Mouse (Mus musculus): ENCODE measurements at regions not wholly inside any gene's neighbourhood (a gene's known extent, or its start where the extent isn't known, plus 50 kb on each side); places are given as distances from the start of the nearest gene placed in this dataset.

DNA sequence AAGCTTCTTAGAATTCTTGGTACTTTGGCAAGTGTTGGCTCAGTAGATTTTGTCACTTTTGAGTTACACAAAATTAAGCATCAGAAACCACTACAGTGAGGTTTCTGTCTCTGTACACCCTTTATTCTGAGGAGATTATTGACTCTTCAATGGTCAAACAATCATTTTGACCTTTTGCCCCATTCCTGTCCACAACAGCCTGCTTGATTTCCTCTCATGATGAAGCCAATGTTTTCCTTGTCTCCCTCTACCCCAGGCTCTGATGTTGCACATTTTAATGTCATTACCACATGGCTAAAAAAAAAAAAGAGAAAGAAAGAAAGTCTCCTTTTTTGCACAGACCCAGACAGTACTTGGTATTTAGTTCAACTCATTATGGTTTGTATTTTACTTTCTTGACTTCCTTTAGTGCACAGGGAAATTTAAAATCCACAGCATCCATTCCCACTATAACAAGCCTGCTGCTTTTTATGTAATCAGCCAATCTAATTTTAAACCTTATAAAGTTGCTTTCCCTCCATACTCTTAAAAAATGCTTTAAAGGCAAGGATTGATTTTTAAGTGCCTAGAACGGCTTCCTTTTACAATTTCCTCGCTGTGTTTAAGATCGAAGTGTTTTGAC is 452.8 kb upstream of the Flrt2 start:
- in situ Hi-C loops (cut with MboI; ENCODE audit: low pct_unique_long_range_greater_than_20kb): no loop called here
- DNase-seq (ENCODE audit: low read depth, low spot score) (no peak), ATAC-seq (no peak)
- POLR2A ChIA-PET: no interaction called here
- CTCF ChIA-PET: interaction anchor here (1.3 kb wide), 1 partner anchor 17 kb away, joined by 3 read pairs; no protein-coding TSS in a partner anchor
- peaks cover 3% of the 10 kb centered on the region for H3K27me3 ChIP-seq
- TF ChIP-seq CTCF (IDR thresholded peaks at IDR 0.05): no peak

DNA sequence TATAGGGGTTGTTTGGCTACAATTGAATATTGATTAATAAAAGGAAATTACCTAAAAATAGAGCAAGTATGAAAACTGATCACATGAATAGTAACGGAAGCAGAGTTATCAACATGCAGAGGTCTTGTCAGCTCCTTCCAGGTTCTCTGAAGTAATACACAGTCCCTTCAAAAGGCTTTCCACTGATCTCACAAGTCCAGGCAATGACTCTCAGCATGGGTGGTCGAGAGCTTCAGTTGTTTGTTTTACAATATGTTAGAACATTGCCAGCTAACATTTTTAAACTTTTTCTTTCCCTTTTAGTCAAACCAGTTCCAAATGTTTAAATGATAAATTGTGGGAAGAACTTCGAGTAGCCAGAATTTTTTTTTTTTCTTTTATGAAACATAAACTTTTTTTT is 424.8 kb upstream of the Flrt2 start:
- TF ChIP-seq CTCF (IDR thresholded peaks at IDR 0.05): no peak
- CTCF ChIA-PET: no interaction called here
- in situ Hi-C loops (cut with MboI; ENCODE audit: low pct_unique_long_range_greater_than_20kb): no loop called here
- DNase-seq (ENCODE audit: low read depth, low spot score) (no peak), ATAC-seq (no peak)
- no peaks in the 10 kb centered on the region for H3K27me3 ChIP-seq
- POLR2A ChIA-PET: no interaction called here

DNA sequence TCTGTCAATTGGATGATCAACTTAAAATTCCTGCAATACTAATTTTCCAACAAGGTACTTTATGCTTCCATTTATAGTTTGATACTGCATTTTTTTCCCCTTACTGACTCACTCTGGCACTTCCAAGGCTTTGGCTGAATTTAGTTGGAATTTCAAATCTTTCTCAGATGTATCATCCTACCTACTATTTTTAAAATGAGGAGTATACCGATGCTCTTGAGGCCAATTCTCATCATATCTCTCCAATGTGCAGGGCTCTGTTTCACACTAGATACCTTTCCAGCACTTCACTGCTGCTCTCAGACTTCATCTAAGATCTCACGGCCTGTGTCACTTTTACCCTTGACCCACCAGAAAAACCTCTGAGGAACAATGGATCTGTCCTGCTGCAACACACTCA is 386.6 kb upstream of the Flrt2 start:
- DNase-seq (ENCODE audit: low read depth, low spot score): no peak
- ChIA-PET CTCF (no interaction called here), POLR2A (no interaction called here)
- no peak for ATAC-seq
- no peaks in the 10 kb centered on the region for H3K27me3 ChIP-seq
- in situ Hi-C loops (cut with MboI; ENCODE audit: low pct_unique_long_range_greater_than_20kb): no loop called here
- no peak for TF ChIP-seq CTCF (IDR thresholded peaks at IDR 0.05)

DNA sequence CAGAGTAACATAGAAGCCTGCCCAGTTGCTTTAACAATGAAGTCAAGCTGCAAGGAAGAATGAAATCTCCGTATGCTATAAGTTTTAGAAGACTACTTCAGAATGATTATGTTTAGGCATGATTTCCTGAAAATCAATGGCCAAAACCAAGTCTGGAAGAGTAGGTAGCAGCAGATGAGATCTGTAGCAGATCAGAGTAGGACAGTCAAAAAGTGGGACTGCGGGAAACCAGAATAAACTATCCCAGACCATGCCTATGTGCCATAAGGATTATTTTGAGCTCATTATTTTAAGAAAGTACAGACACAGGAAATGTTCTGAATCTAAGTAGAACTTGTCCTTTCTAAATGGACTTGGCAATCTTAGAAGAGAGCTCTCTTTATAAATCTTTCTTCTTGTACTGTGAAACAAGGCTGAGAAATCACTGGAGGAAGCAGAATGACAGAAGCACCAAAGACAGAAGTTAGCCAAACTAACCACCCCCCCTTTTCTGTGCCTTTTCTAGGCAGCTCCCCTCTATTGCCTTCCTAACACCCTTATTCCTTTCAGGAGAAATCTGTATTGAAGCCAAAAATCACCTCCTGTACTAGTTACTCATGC is 376.8 kb upstream of the Flrt2 start:
- CTCF ChIA-PET: interaction anchor here (1.1 kb wide), 1 partner anchor 13 kb away, joined by 3 read pairs; no protein-coding TSS in a partner anchor
- POLR2A ChIA-PET: no interaction called here
- in situ Hi-C loops (cut with MboI; ENCODE audit: low pct_unique_long_range_greater_than_20kb): no loop called here
- no peak for ATAC-seq
- H3K27me3 ChIP-seq: no peaks in the 10 kb centered on the region
- no peak for DNase-seq (ENCODE audit: low read depth, low spot score)
- TF ChIP-seq CTCF (IDR thresholded peaks at IDR 0.05): no peak

DNA sequence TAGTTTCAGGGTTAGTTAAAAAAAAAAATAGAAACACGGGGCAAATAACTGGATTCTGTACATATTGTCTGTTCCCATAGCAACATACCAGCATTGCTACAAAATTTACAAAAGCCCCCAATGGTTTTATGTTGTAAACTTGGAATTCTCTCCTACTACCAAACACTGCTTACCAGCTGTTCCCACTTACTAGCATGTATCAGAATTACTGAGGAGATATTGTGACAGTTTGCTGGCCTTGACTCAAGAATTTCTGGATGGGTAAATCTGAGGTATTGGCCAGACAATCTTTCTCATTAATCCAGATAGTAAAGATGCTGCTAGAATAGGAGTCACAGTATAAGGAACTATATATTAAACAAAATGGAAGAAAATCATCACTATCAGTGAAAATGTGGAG is 375.2 kb upstream of the Flrt2 start:
- no peak for ATAC-seq
- H3K27me3 ChIP-seq: no peaks in the 10 kb centered on the region
- in situ Hi-C loops (cut with MboI; ENCODE audit: low pct_unique_long_range_greater_than_20kb): no loop called here
- ChIA-PET POLR2A (no interaction called here), CTCF (interaction anchor here (1.3 kb wide), 1 partner anchor 11 kb away, joined by 3 read pairs; no protein-coding TSS in a partner anchor)
- TF ChIP-seq CTCF (IDR thresholded peaks at IDR 0.05): no peak
- no peak for DNase-seq (ENCODE audit: low read depth, low spot score)

DNA sequence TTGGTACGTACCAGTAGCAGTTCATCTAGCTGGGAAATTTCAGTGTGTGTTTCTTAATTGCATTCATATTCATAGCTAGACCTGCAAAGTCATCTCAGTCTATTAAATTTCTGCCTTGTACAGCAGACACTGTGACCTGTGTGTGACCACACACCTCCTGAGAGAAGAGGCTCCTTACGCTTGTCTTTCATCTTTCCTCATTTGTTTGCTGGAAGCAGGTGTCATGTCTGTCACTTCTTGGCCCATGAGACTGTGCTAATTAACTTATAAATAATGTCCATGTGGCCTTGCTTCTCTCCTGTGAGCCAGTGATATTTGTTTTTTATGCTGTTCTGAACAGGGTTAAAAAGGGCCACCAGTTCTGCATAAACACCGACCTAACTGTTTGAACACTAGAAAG is 370.3 kb upstream of the Flrt2 start:
- ChIA-PET CTCF (no interaction called here), POLR2A (no interaction called here)
- ATAC-seq (no peak), DNase-seq (ENCODE audit: low read depth, low spot score) (no peak)
- in situ Hi-C loops (cut with MboI; ENCODE audit: low pct_unique_long_range_greater_than_20kb): no loop called here
- TF ChIP-seq CTCF (IDR thresholded peaks at IDR 0.05): no peak
- H3K27me3 ChIP-seq: peaks cover 9% of the 10 kb centered on the region

DNA sequence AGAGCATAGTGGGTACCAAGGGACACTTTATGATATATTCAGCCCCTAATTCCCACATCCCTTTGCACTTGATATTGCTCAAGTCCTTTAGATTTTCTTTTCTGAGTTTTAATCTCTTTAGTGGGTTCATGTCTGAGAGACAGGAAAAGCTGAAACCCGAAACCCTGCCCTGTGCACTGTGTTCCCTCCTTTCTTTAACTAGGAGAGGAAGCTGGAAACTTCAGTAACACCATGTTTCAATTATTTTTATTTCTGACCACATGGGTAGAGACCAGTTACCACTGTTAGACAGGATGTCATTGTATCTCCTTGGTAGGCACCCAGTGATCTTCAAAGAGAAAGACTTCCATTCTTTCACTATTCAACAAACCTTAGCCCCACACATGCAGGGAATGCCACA is 362.4 kb upstream of the Flrt2 start:
- no peak for ATAC-seq
- no peaks in the 10 kb centered on the region for H3K27me3 ChIP-seq
- POLR2A ChIA-PET: no interaction called here
- CTCF ChIA-PET: no interaction called here
- no peak for TF ChIP-seq CTCF (IDR thresholded peaks at IDR 0.05)
- DNase-seq (ENCODE audit: low read depth, low spot score): no peak
- in situ Hi-C loops (cut with MboI; ENCODE audit: low pct_unique_long_range_greater_than_20kb): no loop called here

DNA sequence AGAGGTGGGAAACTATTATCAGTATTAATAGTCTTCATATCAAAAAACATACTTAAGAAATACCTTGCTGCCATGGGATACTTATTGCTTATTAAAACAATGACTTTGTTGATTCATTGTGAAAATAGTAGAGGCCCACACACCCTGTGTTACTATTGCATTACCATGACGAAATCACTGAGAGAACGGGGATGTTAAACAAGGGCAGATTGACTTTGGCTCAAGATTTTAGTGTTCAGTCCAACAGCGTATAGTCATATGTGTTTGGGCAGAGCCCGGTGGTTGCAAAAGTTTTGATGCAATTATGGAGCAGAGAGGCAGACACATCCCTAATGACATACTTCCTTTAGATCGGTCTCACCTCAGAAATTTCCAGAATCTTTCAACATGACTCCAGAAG is 344.2 kb upstream of the Flrt2 start:
- no peaks in the 10 kb centered on the region for H3K27me3 ChIP-seq
- DNase-seq (ENCODE audit: low read depth, low spot score): no peak
- no peak for ATAC-seq
- CTCF ChIA-PET: no interaction called here
- TF ChIP-seq CTCF (IDR thresholded peaks at IDR 0.05): no peak
- in situ Hi-C loops (cut with MboI; ENCODE audit: low pct_unique_long_range_greater_than_20kb): no loop called here
- POLR2A ChIA-PET: no interaction called here

DNA sequence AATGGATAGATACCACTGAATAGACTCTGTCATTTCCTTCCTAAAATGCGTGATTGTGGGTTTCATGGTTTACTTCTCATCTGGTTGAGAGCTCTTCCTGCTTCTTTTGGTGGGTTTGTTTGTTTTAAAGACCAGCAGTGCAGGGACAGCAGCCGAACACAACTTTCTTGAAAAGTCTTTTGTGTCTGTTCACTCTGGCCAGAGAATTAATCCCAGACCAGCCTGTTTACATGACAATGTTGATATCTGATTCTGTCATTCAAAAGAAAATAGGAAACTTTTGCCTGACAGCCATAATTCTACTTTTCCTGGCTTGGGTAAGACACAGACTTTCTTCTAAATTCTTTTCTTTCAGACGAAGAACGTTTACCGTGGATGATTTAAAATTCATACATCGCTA is 336.9 kb upstream of the Flrt2 start:
- no peak for TF ChIP-seq CTCF (IDR thresholded peaks at IDR 0.05)
- CTCF ChIA-PET: no interaction called here
- no peaks in the 10 kb centered on the region for H3K27me3 ChIP-seq
- DNase-seq (ENCODE audit: low read depth, low spot score) (no peak), ATAC-seq (no peak)
- POLR2A ChIA-PET: no interaction called here
- in situ Hi-C loops (cut with MboI; ENCODE audit: low pct_unique_long_range_greater_than_20kb): no loop called here

DNA sequence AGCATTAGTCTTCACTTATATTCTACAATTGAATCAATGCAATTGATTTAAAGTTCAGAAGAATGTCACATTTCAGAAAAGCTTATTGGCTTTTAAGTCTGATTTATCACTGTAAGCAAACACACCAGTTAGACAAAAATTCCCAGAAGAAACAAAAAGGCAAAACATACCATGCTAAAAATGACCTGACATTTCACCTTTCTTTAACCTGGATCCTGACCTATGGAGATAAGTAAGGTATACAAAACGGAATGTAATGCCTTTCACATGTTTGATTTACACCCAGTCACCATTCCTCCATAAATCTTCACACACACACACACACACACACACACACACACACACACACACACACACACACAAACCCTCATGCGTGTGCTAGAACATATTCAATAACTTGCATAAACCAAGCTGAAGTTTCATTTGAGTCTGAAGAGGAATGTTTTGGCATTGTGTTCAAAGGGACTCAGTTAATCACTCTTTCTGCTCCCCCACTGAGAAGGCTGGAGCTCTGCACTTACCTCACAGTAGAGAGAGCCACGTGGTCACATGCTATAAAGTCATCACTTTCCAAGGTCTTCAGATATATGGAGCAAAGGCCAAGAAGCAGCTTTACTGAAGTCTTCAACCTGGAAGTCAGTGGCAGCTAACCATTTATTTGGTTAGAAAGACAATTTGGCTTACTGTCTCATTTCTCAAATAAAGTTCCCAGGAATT is 307.6 kb upstream of the Flrt2 start:
- DNase-seq (ENCODE audit: low read depth, low spot score) (no peak), ATAC-seq (peak; percentile 62)
- in situ Hi-C loops (cut with MboI; ENCODE audit: low pct_unique_long_range_greater_than_20kb): no loop called here
- TF ChIP-seq CTCF (IDR thresholded peaks at IDR 0.05): no peak
- ChIA-PET POLR2A (interaction anchor here (0.6 kb wide), 1 partner anchor 732 kb away, joined by 3 read pairs; no protein-coding TSS in a partner anchor), CTCF (no interaction called here)
- no peaks in the 10 kb centered on the region for H3K27me3 ChIP-seq

DNA sequence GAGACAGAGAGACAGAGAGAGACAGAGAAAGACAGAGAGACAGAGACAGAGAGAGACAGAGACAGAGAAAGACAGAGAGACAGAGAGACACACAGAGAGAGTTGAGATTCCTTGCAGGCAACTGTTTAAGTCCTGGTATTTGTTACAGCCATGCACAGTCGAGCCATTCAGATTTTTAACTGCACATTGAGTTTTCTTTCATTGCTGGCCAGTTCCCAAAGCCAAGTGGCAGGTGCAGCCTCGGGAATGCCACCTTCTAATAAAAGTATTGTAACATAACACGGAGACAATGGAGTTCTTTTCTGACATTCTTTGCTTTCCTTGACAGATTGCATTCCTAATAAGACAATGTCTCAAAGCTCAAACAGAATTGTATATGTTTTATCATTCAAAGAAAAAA is 306.3 kb upstream of the Flrt2 start:
- DNase-seq (ENCODE audit: low read depth, low spot score): no peak
- ChIA-PET POLR2A (no interaction called here), CTCF (no interaction called here)
- no peaks in the 10 kb centered on the region for H3K27me3 ChIP-seq
- no peak for ATAC-seq
- in situ Hi-C loops (cut with MboI; ENCODE audit: low pct_unique_long_range_greater_than_20kb): no loop called here
- no peak for TF ChIP-seq CTCF (IDR thresholded peaks at IDR 0.05)

Data from Patski (cell line).